Mouse (Mus musculus): ENCODE results near the gene Lin7b.
A peak's percentile ranks its signal among the peaks of the same experiment; 100 is the strongest.
"Not testable (repeated sequence)": the region's sequence is repeated elsewhere in the genome, so short reads cannot be mapped to it uniquely, and the experiment has no call there.

Lin7b gene

GRCm38 (mm10) chr7:45395578-45396336 is 25.4 kb upstream of the Lin7b start, which contains the start of gene Snrnp70:
Gene Snrnp70, minus strand, starts transcription at chr7:45395742.
- DNase-seq (ENCODE audit: low read depth, low spot score): peak; percentile 100

- peak; percentile 91 for DNase-seq (ENCODE audit: low read depth, low spot score)
Observed at GRCm38 (mm10) chr7:45395129-45395541, 24.8 kb upstream of the Lin7b start.

GRCm38 (mm10) chr7:45386077-45386476 is 15.7 kb upstream of the Lin7b start:
- DNase-seq (ENCODE audit: low read depth, low spot score): peak; percentile 68

GRCm38 (mm10) chr7:45376057-45376456 is 5.7 kb upstream of the Lin7b start:
- DNase-seq (ENCODE audit: low read depth, low spot score): no peak

GRCm38 (mm10) chr7:45374620-45375019 is 4.2 kb upstream of the Lin7b start:
- no peak for DNase-seq (ENCODE audit: low read depth, low spot score)

GRCm38 (mm10) chr7:45372371-45372770 is 2.0 kb upstream of the Lin7b start:
- no peak for DNase-seq (ENCODE audit: low read depth, low spot score)

- no peak for DNase-seq (ENCODE audit: low read depth, low spot score)
Observed at GRCm38 (mm10) chr7:45369836-45370474, 428 bp downstream of the Lin7b start.

GRCm38 (mm10) chr7:45369022-45369745 is 1.2 kb downstream of the Lin7b start:
- no peak for DNase-seq (ENCODE audit: low read depth, low spot score)

GRCm38 (mm10) chr7:45368178-45368577 is 2.2 kb downstream of the Lin7b start:
- no peak for DNase-seq (ENCODE audit: low read depth, low spot score)

GRCm38 (mm10) chr7:45367020-45367880 is 3.1 kb downstream of the Lin7b start:
- DNase-seq (ENCODE audit: low read depth, low spot score): peak; percentile 98

- no peak for DNase-seq (ENCODE audit: low read depth, low spot score)
Observed at GRCm38 (mm10) chr7:45366652-45367019, 3.7 kb downstream of the Lin7b start, which contains the start of gene Ppfia3. Gene Ppfia3, minus strand, starts transcription at chr7:45367019.

GRCm38 (mm10) chr7:45365742-45366651 is 4.4 kb downstream of the Lin7b start:
- no peak for DNase-seq (ENCODE audit: low read depth, low spot score)

GRCm38 (mm10) chr7:45363983-45364382 is 6.4 kb downstream of the Lin7b start:
- DNase-seq (ENCODE audit: low read depth, low spot score): no peak

- peak; percentile 91 for DNase-seq (ENCODE audit: low read depth, low spot score)
Observed at GRCm38 (mm10) chr7:45362801-45363200, 7.6 kb downstream of the Lin7b start.

GRCm38 (mm10) chr7:45361243-45361804 is 9.1 kb downstream of the Lin7b start:
- peak; percentile 100 for DNase-seq (ENCODE audit: low read depth, low spot score)

GRCm38 (mm10) chr7:45360404-45361125 is 9.8 kb downstream of the Lin7b start:
- peak; percentile 73 for DNase-seq (ENCODE audit: low read depth, low spot score)

- not testable (repeated sequence) for DNase-seq (ENCODE audit: low read depth, low spot score)
Observed at GRCm38 (mm10) chr7:45359081-45359480, 11.3 kb downstream of the Lin7b start.

GRCm38 (mm10) chr7:45356087-45356486 is 14.3 kb downstream of the Lin7b start:
- DNase-seq (ENCODE audit: low read depth, low spot score): no peak

GRCm38 (mm10) chr7:45355318-45356020 is 14.9 kb downstream of the Lin7b start:
- DNase-seq (ENCODE audit: low read depth, low spot score): peak; percentile 87
